Mouse (Mus musculus) CD4-positive, CD25-positive, alpha-beta regulatory T cell, adult 2 months (primary cell): ENCODE data around the gene Arl8b.
"Not testable (repeated sequence)": the region's sequence is repeated elsewhere in the genome, so short reads cannot be mapped to it uniquely, and the experiment has no call there.

Experiments
- DNase-seq: peaks from one replicate; pipeline ENCODE4 v3.0.0-alpha.2; 2012; ENCODE audit warnings: low read depth, low spot score

Gene Arl8b

GRCm38 (mm10) chr6:108835765-108836691 lies 53.1 kb downstream of the Arl8b start:
- peak; percentile 77 for DNase-seq

GRCm38 (mm10) chr6:108837081-108837480 lies 54.2 kb downstream of the Arl8b start:
- DNase-seq = no peak

GRCm38 (mm10) chr6:108837958-108838357 lies 55.1 kb downstream of the Arl8b start:
- DNase-seq = peak; percentile 46

GRCm38 (mm10) chr6:108839432-108839831 lies 56.5 kb downstream of the Arl8b start:
- DNase-seq = peak; percentile 58

GRCm38 (mm10) chr6:108840861-108841640 lies 58.2 kb downstream of the Arl8b start:
- no peak for DNase-seq

- DNase-seq = no peak
Observed at GRCm38 (mm10) chr6:108843664-108844063, 60.8 kb downstream of the Arl8b start.

GRCm38 (mm10) chr6:108844093-108844492 lies 61.2 kb downstream of the Arl8b start:
- peak; percentile 49 for DNase-seq

GRCm38 (mm10) chr6:108844771-108845170 lies 61.9 kb downstream of the Arl8b start:
- DNase-seq = no peak

GRCm38 (mm10) chr6:108852088-108852670 lies 69.3 kb downstream of the Arl8b start:
- no peak for DNase-seq

- DNase-seq = no peak
Observed at GRCm38 (mm10) chr6:108852986-108853385, 70.1 kb downstream of the Arl8b start.

- no peak for DNase-seq
Observed at GRCm38 (mm10) chr6:108858583-108858982, 75.7 kb downstream of the Arl8b start.

GRCm38 (mm10) chr6:108861226-108861625 lies 78.3 kb downstream of the Arl8b start:
- DNase-seq = peak; percentile 18

GRCm38 (mm10) chr6:108862548-108862947 lies 79.6 kb downstream of the Arl8b start:
- DNase-seq = peak; percentile 47

GRCm38 (mm10) chr6:108866317-108866716 lies 83.4 kb downstream of the Arl8b start:
- no peak for DNase-seq

- not testable (repeated sequence) for DNase-seq
Observed at GRCm38 (mm10) chr6:108869031-108869430, 86.1 kb downstream of the Arl8b start.

GRCm38 (mm10) chr6:108870421-108870820 lies 87.5 kb downstream of the Arl8b start:
- DNase-seq = no peak

- no peak for DNase-seq
Observed at GRCm38 (mm10) chr6:108871251-108871650, 88.4 kb downstream of the Arl8b start.
